Mouse (Mus musculus): ENCODE results near the gene H2-DMa. TPM values are rescaled to one million over a fixed set of nuclear protein-coding genes. Genes with fewer than 3 reads are reported as not detected.

H2-DMa gene
- polyA plus RNA-seq, 1 experiment from 2014 or later = 10.8 TPM

- no peak for ATAC-seq (ENCODE audit: insufficient read depth, low FRiP score)
- no peak overlapping the region for H3K4me2 ChIP-seq (ENCODE audit: low read depth, low read length)
These were observed 19.8 kb upstream of the H2-DMa start for GRCm38 (mm10) chr17:34099531-34099930.

GRCm38 (mm10) chr17:34101185-34101584 lies 18.2 kb upstream of the H2-DMa start:
- no peak overlapping the region for H3K27ac ChIP-seq (ENCODE audit: low read length)
- peak; percentile 21; the same call in 1 of the 2 replicates for ATAC-seq (ENCODE audit: insufficient read depth, low FRiP score)
- 28% methylated on average over 5 of the region's 5 CpGs for WGBS
- H3K4me3 ChIP-seq (replicated peaks; ENCODE audit: low read length) = no peak overlapping the region
- peaks cover 11% of the 10 kb centered on the region for H3K4me1 ChIP-seq (ENCODE audit: control insufficient read depth, insufficient read depth, low read length)
- no peaks in the 10 kb centered on the region for H3K9me3 ChIP-seq (replicated peaks; ENCODE audit: control insufficient read depth, low read length)
- H3K4me2 ChIP-seq (ENCODE audit: low read depth, low read length) = no peak overlapping the region
- H3K27me3 ChIP-seq (ENCODE audit: control insufficient read depth, insufficient read depth, low read length) = no peaks in the 10 kb centered on the region
- no peaks in the 10 kb centered on the region for H3K36me3 ChIP-seq (ENCODE audit: control insufficient read depth, insufficient read depth, low read length)
- no peak overlapping the region for H3K9ac ChIP-seq (ENCODE audit: low read length)

More at GRCm38 (mm10) chr17:34099531-34099930, 19.8 kb upstream of the H2-DMa start:
- H3K27ac ChIP-seq (ENCODE audit: low read length) = no peak overlapping the region
- H3K27me3 ChIP-seq (ENCODE audit: control insufficient read depth, insufficient read depth, low read length) = no peaks in the 10 kb centered on the region
- peaks cover 11% of the 10 kb centered on the region for H3K4me1 ChIP-seq (ENCODE audit: control insufficient read depth, insufficient read depth, low read length)
- no peaks in the 10 kb centered on the region for H3K36me3 ChIP-seq (ENCODE audit: control insufficient read depth, insufficient read depth, low read length)
- no peak overlapping the region for H3K9ac ChIP-seq (ENCODE audit: low read length)
- 38% methylated on average over 5 of the region's 5 CpGs for WGBS
- no peaks in the 10 kb centered on the region for H3K9me3 ChIP-seq (replicated peaks; ENCODE audit: control insufficient read depth, low read length)
- no peak overlapping the region for H3K4me3 ChIP-seq (replicated peaks; ENCODE audit: low read length)

GRCm38 (mm10) chr17:34101604-34102032 lies 17.7 kb upstream of the H2-DMa start:
- Histone ChIP-seq H3K27me3 (ENCODE audit: control insufficient read depth, insufficient read depth, low read length) (no peaks in the 10 kb centered on the region), H3K4me1 (ENCODE audit: control insufficient read depth, insufficient read depth, low read length) (peaks cover 11% of the 10 kb centered on the region), H3K9me3 (replicated peaks; ENCODE audit: control insufficient read depth, low read length) (no peaks in the 10 kb centered on the region), H3K27ac (ENCODE audit: low read length) (no peak overlapping the region), H3K4me3 (replicated peaks; ENCODE audit: low read length) (peak overlapping the region; percentile 28), H3K4me2 (ENCODE audit: low read depth, low read length) (peak overlapping the region; percentile 48; the same call in 1 of the 2 replicates), H3K9ac (ENCODE audit: low read length) (peak overlapping the region; percentile 55), H3K36me3 (ENCODE audit: control insufficient read depth, insufficient read depth, low read length) (no peaks in the 10 kb centered on the region)
- peak; percentile 68; the same call in 1 of the 2 replicates for ATAC-seq (ENCODE audit: insufficient read depth, low FRiP score)
- 9% methylated on average over 12 of the region's 12 CpGs for WGBS

- ATAC-seq (ENCODE audit: insufficient read depth, low FRiP score) = no peak
- Histone ChIP-seq H3K36me3 (ENCODE audit: control insufficient read depth, insufficient read depth, low read length) (no peaks in the 10 kb centered on the region), H3K27me3 (ENCODE audit: control insufficient read depth, insufficient read depth, low read length) (no peaks in the 10 kb centered on the region), H3K4me2 (ENCODE audit: low read depth, low read length) (no peak overlapping the region), H3K27ac (ENCODE audit: low read length) (no peak overlapping the region), H3K4me3 (replicated peaks; ENCODE audit: low read length) (no peak overlapping the region), H3K9me3 (replicated peaks; ENCODE audit: control insufficient read depth, low read length) (no peaks in the 10 kb centered on the region), H3K4me1 (ENCODE audit: control insufficient read depth, insufficient read depth, low read length) (peaks cover 11% of the 10 kb centered on the region), H3K9ac (ENCODE audit: low read length) (no peak overlapping the region)
- 65% methylated on average over 6 of the region's 6 CpGs for WGBS
These were observed 16.5 kb upstream of the H2-DMa start for GRCm38 (mm10) chr17:34102831-34103230.

GRCm38 (mm10) chr17:34104804-34105203 lies 14.5 kb upstream of the H2-DMa start:
- ATAC-seq (ENCODE audit: insufficient read depth, low FRiP score) = no peak
- Histone ChIP-seq H3K4me3 (replicated peaks; ENCODE audit: low read length) (no peak overlapping the region), H3K4me2 (ENCODE audit: low read depth, low read length) (no peak overlapping the region), H3K36me3 (ENCODE audit: control insufficient read depth, insufficient read depth, low read length) (no peaks in the 10 kb centered on the region), H3K9me3 (replicated peaks; ENCODE audit: control insufficient read depth, low read length) (no peaks in the 10 kb centered on the region), H3K4me1 (ENCODE audit: control insufficient read depth, insufficient read depth, low read length) (peaks cover 2% of the 10 kb centered on the region; the same call in 1 of the 2 replicates), H3K9ac (ENCODE audit: low read length) (no peak overlapping the region), H3K27me3 (ENCODE audit: control insufficient read depth, insufficient read depth, low read length) (no peaks in the 10 kb centered on the region), H3K27ac (ENCODE audit: low read length) (no peak overlapping the region)
- 61% methylated on average over 9 of the region's 9 CpGs for WGBS

GRCm38 (mm10) chr17:34106555-34106954 lies 12.8 kb upstream of the H2-DMa start:
- Histone ChIP-seq H3K9ac (ENCODE audit: low read length) (no peak overlapping the region), H3K36me3 (ENCODE audit: control insufficient read depth, insufficient read depth, low read length) (peaks cover 6% of the 10 kb centered on the region; the same call in 1 of the 2 replicates), H3K4me2 (ENCODE audit: low read depth, low read length) (no peak overlapping the region), H3K4me3 (replicated peaks; ENCODE audit: low read length) (no peak overlapping the region), H3K4me1 (ENCODE audit: control insufficient read depth, insufficient read depth, low read length) (peaks cover 2% of the 10 kb centered on the region; the same call in 1 of the 2 replicates), H3K27ac (ENCODE audit: low read length) (no peak overlapping the region), H3K9me3 (replicated peaks; ENCODE audit: control insufficient read depth, low read length) (no peaks in the 10 kb centered on the region), H3K27me3 (ENCODE audit: control insufficient read depth, insufficient read depth, low read length) (no peaks in the 10 kb centered on the region)
- WGBS = 82% methylated on average over 7 of the region's 7 CpGs
- ATAC-seq (ENCODE audit: insufficient read depth, low FRiP score) = no peak

GRCm38 (mm10) chr17:34107109-34107867 lies 12.1 kb upstream of the H2-DMa start:
- Histone ChIP-seq H3K9ac (ENCODE audit: low read length) (no peak overlapping the region), H3K4me1 (ENCODE audit: control insufficient read depth, insufficient read depth, low read length) (no peaks in the 10 kb centered on the region), H3K36me3 (ENCODE audit: control insufficient read depth, insufficient read depth, low read length) (peaks cover 13% of the 10 kb centered on the region), H3K4me2 (ENCODE audit: low read depth, low read length) (no peak overlapping the region), H3K27me3 (ENCODE audit: control insufficient read depth, insufficient read depth, low read length) (no peaks in the 10 kb centered on the region), H3K4me3 (replicated peaks; ENCODE audit: low read length) (no peak overlapping the region), H3K9me3 (replicated peaks; ENCODE audit: control insufficient read depth, low read length) (no peaks in the 10 kb centered on the region), H3K27ac (ENCODE audit: low read length) (no peak overlapping the region)
- WGBS = 80% methylated on average over 7 of the region's 7 CpGs
- no peak for ATAC-seq (ENCODE audit: insufficient read depth, low FRiP score)

GRCm38 (mm10) chr17:34108460-34108859 lies 10.9 kb upstream of the H2-DMa start:
- Histone ChIP-seq H3K27me3 (ENCODE audit: control insufficient read depth, insufficient read depth, low read length) (no peaks in the 10 kb centered on the region), H3K4me1 (ENCODE audit: control insufficient read depth, insufficient read depth, low read length) (no peaks in the 10 kb centered on the region), H3K9ac (ENCODE audit: low read length) (no peak overlapping the region), H3K36me3 (ENCODE audit: control insufficient read depth, insufficient read depth, low read length) (peaks cover 25% of the 10 kb centered on the region), H3K27ac (ENCODE audit: low read length) (no peak overlapping the region), H3K4me3 (replicated peaks; ENCODE audit: low read length) (no peak overlapping the region), H3K9me3 (replicated peaks; ENCODE audit: control insufficient read depth, low read length) (no peaks in the 10 kb centered on the region), H3K4me2 (ENCODE audit: low read depth, low read length) (no peak overlapping the region)
- ATAC-seq (ENCODE audit: insufficient read depth, low FRiP score) = no peak
- WGBS = 72% methylated on average over 5 of the region's 6 CpGs

- ATAC-seq (ENCODE audit: insufficient read depth, low FRiP score) = no peak
- 76% methylated on average over 14 of the region's 14 CpGs for WGBS
- no peaks in the 10 kb centered on the region for H3K27me3 ChIP-seq (ENCODE audit: control insufficient read depth, insufficient read depth, low read length)
- no peak overlapping the region; the same call in 1 of the 2 replicates for H3K27ac ChIP-seq (ENCODE audit: low read length)
- no peak overlapping the region for H3K4me2 ChIP-seq (ENCODE audit: low read depth, low read length)
- H3K9ac ChIP-seq (ENCODE audit: low read length) = no peak overlapping the region
- H3K4me3 ChIP-seq (replicated peaks; ENCODE audit: low read length) = no peak overlapping the region
- peaks cover 32% of the 10 kb centered on the region for H3K36me3 ChIP-seq (ENCODE audit: control insufficient read depth, insufficient read depth, low read length)
- no peaks in the 10 kb centered on the region for H3K9me3 ChIP-seq (replicated peaks; ENCODE audit: control insufficient read depth, low read length)
- no peaks in the 10 kb centered on the region for H3K4me1 ChIP-seq (ENCODE audit: control insufficient read depth, insufficient read depth, low read length)
These were observed 10.1 kb upstream of the H2-DMa start for GRCm38 (mm10) chr17:34109038-34109805.

Data from stomach, embryonic 16.5 days (tissue).